In the genomic region with DNA sequence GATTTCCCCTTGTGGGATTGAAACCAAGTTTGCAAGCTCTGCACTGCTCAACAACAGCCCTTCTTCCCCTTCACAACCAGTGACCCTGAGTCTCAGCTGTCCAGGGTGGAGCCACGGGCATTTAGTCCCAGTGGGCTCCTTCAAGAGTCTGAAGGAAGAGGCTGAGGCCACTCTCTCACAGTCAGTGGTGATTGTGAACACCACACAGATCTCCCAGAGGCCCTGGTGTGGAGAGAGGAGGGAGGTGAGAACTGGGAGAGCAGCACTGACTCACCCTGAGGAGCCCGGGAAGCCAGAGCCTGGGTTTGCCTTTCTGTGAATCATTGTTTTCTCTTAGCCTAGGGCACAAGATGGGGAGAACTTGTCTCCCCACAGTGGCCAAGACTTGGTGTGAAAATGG, we compare ENCODE assay signal across 9 mouse cellular contexts. TPM values are rescaled to one million over a fixed set of nuclear protein-coding genes. Genes with fewer than 3 reads are reported as not detected.
DNase-seq lines count a peak whose midpoint lies in the region; ATAC-seq lines count a peak whose summit lies in the region.
"Had no signal": no experiment of that assay in that cellular context is flagged by ENCODE, and none has a peak within 500 bp of the region (broad histone marks: within the 10 kb centered on the region; RNA-seq: fewer than 3 reads in every experiment).

No protein-coding gene starts in this region.

- H3K36me3 ChIP-seq in heart, embryonic 12.5 days, result peaks cover 22% of the 10 kb centered on the region
- peaks cover 13% of the 10 kb centered on the region for H3K36me3 ChIP-seq in liver, embryonic 15.5 days (replicated peaks)

- no peaks in the 10 kb centered on the region for H3K27me3 ChIP-seq in heart, embryonic 12.5 days (replicated peaks)
- 0 out of 2 replicates have a peak, but pooled peaks cover 8% of the 10 kb centered on the region for H3K27me3 ChIP-seq in liver, embryonic 15.5 days

- no peak for ATAC-seq in heart, embryonic 12.5 days (ENCODE audit: insufficient number of reproducible peaks, low FRiP score)
- no peak for ATAC-seq in liver, embryonic 15.5 days (ENCODE audit: insufficient read depth)
- no peak for ATAC-seq in frontal cortex, adult (ENCODE audit: low TSS enrichment)

- peaks cover 72% of the 10 kb centered on the region for H3K4me1 ChIP-seq in heart, embryonic 12.5 days (replicated peaks)
- peaks cover 97% of the 10 kb centered on the region for H3K4me1 ChIP-seq in liver, embryonic 15.5 days (replicated peaks)

- no peaks in the 10 kb centered on the region for H3K9me3 ChIP-seq in heart, embryonic 12.5 days (replicated peaks)
- no peaks in the 10 kb centered on the region for H3K9me3 ChIP-seq in liver, embryonic 15.5 days (replicated peaks)

- peak overlapping the region; percentile 98 for H3K27ac ChIP-seq in heart, embryonic 12.5 days (ENCODE audit: poor library complexity, severe bottlenecking)
- no peak overlapping the region; the same call in 1 of the 2 replicates for H3K27ac ChIP-seq in liver, embryonic 15.5 days (replicated peaks)

- 38% methylated on average over 2 of the region's 2 CpGs for WGBS in heart, embryonic 12.5 days
- 23% methylated on average over 2 of the region's 2 CpGs for WGBS in liver, embryonic 15.5 days (ENCODE audit: insufficient replicate concordance)

- peak; percentile 22 for DNase-seq in layer of hippocampus, adult 11-12 months (ENCODE audit: low spot score)
- DNase-seq in layer of hippocampus, adult 8-10 months (ENCODE audit: low spot score in 2 of 2), result no peak
- DNase-seq in brain, adult 2 months (ENCODE audit: low read depth, low spot score), result peak; percentile 80
- no peak for DNase-seq in ovary, postnatal 36 days (ENCODE audit: low spot score)
- DNase-seq in adrenal gland, adult 8-10 months, result no peak

- H3K4me3 ChIP-seq in heart, embryonic 12.5 days, result peak overlapping the region; percentile 83; the same call in 1 of the 2 replicates
- H3K4me3 ChIP-seq in liver, embryonic 15.5 days (replicated peaks), result no peak overlapping the region

- peak overlapping the region; percentile 93 for H3K9ac ChIP-seq in heart, embryonic 12.5 days
- H3K9ac ChIP-seq in liver, embryonic 15.5 days, result no peak overlapping the region

- H3K4me2 ChIP-seq in heart, embryonic 12.5 days, result peak overlapping the region; percentile 93
- H3K4me2 ChIP-seq in liver, embryonic 15.5 days, result peak overlapping the region; percentile 99; the same call in 1 of the 2 replicates

RNA-seq across cellular contexts. Expression of gene Arhgef2, which starts 19.2 kb away (rescaled TPM):
- 100 to 1,000 TPM; 210 to 272 (median 257) TPM for total RNA-seq in layer of hippocampus, adult 8-10 months (2022)
- polyA plus RNA-seq in heart, embryonic 12.5 days (2016; fragmentation: Nextera tagmentation; extraction: Ambion mirVana), result 84.5 and 91.8 TPM in 2 replicates
- 14.4 and 15.0 TPM in 2 replicates for polyA plus RNA-seq in liver, embryonic 15.5 days (2015; fragmentation: Nextera tagmentation; extraction: Ambion mirVana)
- total RNA-seq in adrenal gland, adult 8-10 months (2022), result 10 to 100 TPM; 22.0 to 48.2 (median 31.5) TPM

RNA-seq across cellular contexts. Expression of gene Rxfp4, which starts 28.0 kb away (rescaled TPM):
- not detected for total RNA-seq in layer of hippocampus, adult 8-10 months (2022)
- not detected in 2 replicates for polyA plus RNA-seq in heart, embryonic 12.5 days (2016; fragmentation: Nextera tagmentation; extraction: Ambion mirVana)
- polyA plus RNA-seq in liver, embryonic 15.5 days (2015; fragmentation: Nextera tagmentation; extraction: Ambion mirVana), result not detected in 2 replicates
- not detected for total RNA-seq in adrenal gland, adult 8-10 months (2022)
- total RNA-seq: adrenal gland, postnatal 36 days had no signal

RNA-seq across cellular contexts. Expression of gene Ssr2, which starts 49.3 kb away (rescaled TPM):
- total RNA-seq in layer of hippocampus, adult 8-10 months (2022), result 10 to 100 TPM; 86.4 to 96.0 (median 90.1) TPM
- 181 and 185 TPM in 2 replicates for polyA plus RNA-seq in heart, embryonic 12.5 days (2016; fragmentation: Nextera tagmentation; extraction: Ambion mirVana)
- polyA plus RNA-seq in liver, embryonic 15.5 days (2015; fragmentation: Nextera tagmentation; extraction: Ambion mirVana), result 190 and 206 TPM in 2 replicates
- total RNA-seq in adrenal gland, adult 8-10 months (2022), result 100 to 1,000 TPM; 139 to 217 (median 172) TPM

Comparison
In these comparisons a context has a peak if more than half of its experiments do, and no peak if none do; other contexts are left out.
1. DNase-seq: peak in layer of hippocampus, adult 11-12 months (single experiment) and brain, adult 2 months (single experiment); none in layer of hippocampus, adult 8-10 months (0 of 2), ovary, postnatal 36 days (single experiment) and adrenal gland, adult 8-10 months (single experiment).
2. RNA of gene Arhgef2, which starts 19.2 kb away (total RNA-seq): 210 to 272 TPM in layer of hippocampus, adult 8-10 months; 22.0 to 48.2 TPM in adrenal gland, adult 8-10 months; every median in the first group is over 4 times any median in the second.